Mouse (Mus musculus) stomach, embryonic 15.5 days (tissue): Measurements from ENCODE around the gene Kcne2. TPM values are rescaled to one million over a fixed set of nuclear protein-coding genes. Genes with fewer than 3 reads are reported as not detected.

Experiments used
- ATAC-seq: fragments of 200-750 bp; cut with Nextera tagmentation; 2 replicates; pipeline ENCODE4 v1.8.0; 2017; ENCODE audit warnings: low read depth, moderate number of reproducible peaks, moderate TSS enrichment; ENCODE audit not compliant: insufficient read depth, low FRiP score
- H3K27ac ChIP-seq: fragments of 300-500 bp; sonication (generic); 2 replicates; pipeline ENCODE4 v1.5.1; 2015; ENCODE audit warnings: mild to moderate bottlenecking, inconsistent platforms
- H3K27me3 ChIP-seq: fragments of 300-500 bp; sonication (generic); replicated peaks from 2 replicates; pipeline ENCODE4 v1.6.1; 2015; ENCODE audit warnings: inconsistent platforms
- H3K36me3 ChIP-seq: fragments of 300-500 bp; sonication (generic); 2 replicates; pipeline ENCODE4 v1.6.1; 2015; ENCODE audit warnings: inconsistent platforms
- H3K4me1 ChIP-seq: fragments of 300-500 bp; sonication (generic); 2 replicates; pipeline ENCODE4 v1.6.1; 2015; ENCODE audit warnings: inconsistent platforms
- H3K4me2 ChIP-seq: fragments of 300-500 bp; sonication (generic); 2 replicates; pipeline ENCODE4 v1.6.1; 2015; ENCODE audit warnings: mild to moderate bottlenecking, inconsistent platforms
- H3K4me3 ChIP-seq: fragments of 300-500 bp; sonication (generic); replicated peaks from 2 replicates; pipeline ENCODE4 v1.5.1; 2015; ENCODE audit warnings: inconsistent platforms
- H3K9ac ChIP-seq: fragments of 300-500 bp; sonication (generic); 2 replicates; pipeline ENCODE4 v1.6.1; 2015; ENCODE audit warnings: inconsistent platforms
- H3K9me3 ChIP-seq: fragments of 300-500 bp; sonication (generic); 2 replicates; pipeline ENCODE4 v1.6.1; 2016; ENCODE audit warnings: inconsistent platforms
- WGBS: fragments of 180-500 bp; shearing (Covaris S2); methylation state at CpG from one replicate; pipeline ENCODE4 v1.1.7; 2015; 5-methylcytosine and 5-hydroxymethylcytosine counted together
- polyA plus RNA-seq: library from polyadenylated mRNA; unstranded; fragments of >200 nt; fragmentation: Nextera tagmentation; extraction: Ambion mirVana; gene quantifications from 2 replicates; pipeline ENCODE4 v1.2.1, GENCODE M21; 2015

The Kcne2 gene
- polyA plus RNA-seq, 1 experiment from 2014 or later = 3.0 TPM

- no peak overlapping the region for H3K9ac ChIP-seq
- WGBS = 55% methylated on average over 13 of the region's 13 CpGs
- peaks cover 9% of the 10 kb centered on the region; the same call in 1 of the 2 replicates for H3K36me3 ChIP-seq
- H3K9me3 ChIP-seq = no peaks in the 10 kb centered on the region
- H3K27ac ChIP-seq = no peak overlapping the region
- H3K27me3 ChIP-seq = no peaks in the 10 kb centered on the region
- no peaks in the 10 kb centered on the region for H3K4me1 ChIP-seq
- no peak overlapping the region for H3K4me3 ChIP-seq
- ATAC-seq = no peak; the same call in 1 of the 2 replicates
- no peak overlapping the region for H3K4me2 ChIP-seq
Measured at GRCm38 (mm10) chr16:92313953-92314741, 22.0 kb downstream of the Kcne2 start.

GRCm38 (mm10) chr16:92316049-92316738, 24.0 kb downstream of the Kcne2 start:
- ATAC-seq = no peak
- Histone ChIP-seq H3K4me2 (no peak overlapping the region), H3K4me1 (no peaks in the 10 kb centered on the region), H3K4me3 (no peak overlapping the region), H3K27me3 (no peaks in the 10 kb centered on the region), H3K9me3 (no peaks in the 10 kb centered on the region), H3K36me3 (peaks cover 5% of the 10 kb centered on the region; the same call in 1 of the 2 replicates), H3K27ac (no peak overlapping the region), H3K9ac (no peak overlapping the region)
- 71% methylated on average over 7 of the region's 7 CpGs for WGBS

- no peaks in the 10 kb centered on the region for H3K9me3 ChIP-seq
- no peak overlapping the region for H3K27ac ChIP-seq
- no peak for ATAC-seq
Measured at GRCm38 (mm10) chr16:92319353-92320109, 27.3 kb downstream of the Kcne2 start.

GRCm38 (mm10) chr16:92320361-92320760, 28.2 kb downstream of the Kcne2 start:
- no peak for ATAC-seq
- Histone ChIP-seq H3K4me3 (no peak overlapping the region), H3K27me3 (no peaks in the 10 kb centered on the region), H3K9me3 (no peaks in the 10 kb centered on the region), H3K9ac (no peak overlapping the region), H3K4me1 (0 out of 2 replicates have a peak, but pooled peaks cover 2% of the 10 kb centered on the region), H3K27ac (no peak overlapping the region), H3K36me3 (no peaks in the 10 kb centered on the region), H3K4me2 (no peak overlapping the region)
- WGBS = 79% methylated on average over 3 of the region's 3 CpGs

More at GRCm38 (mm10) chr16:92319353-92320109, 27.3 kb downstream of the Kcne2 start:
- H3K4me2 ChIP-seq = no peak overlapping the region
- H3K36me3 ChIP-seq = no peaks in the 10 kb centered on the region
- WGBS = 58% methylated on average over 20 of the region's 20 CpGs
- no peak overlapping the region for H3K4me3 ChIP-seq
- no peaks in the 10 kb centered on the region for H3K27me3 ChIP-seq
- H3K4me1 ChIP-seq = 0 out of 2 replicates have a peak, but pooled peaks cover 2% of the 10 kb centered on the region
- H3K9ac ChIP-seq = no peak overlapping the region

- Histone ChIP-seq H3K27me3 (no peaks in the 10 kb centered on the region), H3K27ac (no peak within 1 kb of the TSS), H3K4me3 (no peak within 1 kb of the TSS), H3K4me1 (0 out of 2 replicates have a peak, but pooled peaks cover 2% of the 10 kb centered on the region), H3K9ac (no peak within 1 kb of the TSS), H3K4me2 (no peak within 1 kb of the TSS), H3K36me3 (no peaks in the 10 kb centered on the region), H3K9me3 (no peaks in the 10 kb centered on the region)
- ATAC-seq = no peak
- 90% methylated on average over 8 of the region's 8 CpGs for WGBS
Measured at GRCm38 (mm10) chr16:92321341-92321740, 29.2 kb downstream of the Kcne2 start, which contains the start of gene Fam243. TSS of gene Fam243 (minus strand) at chr16:92321441.

- H3K27me3 ChIP-seq = no peaks in the 10 kb centered on the region
- no peak for ATAC-seq
- 42% methylated on average over 7 of the region's 7 CpGs for WGBS
- no peaks in the 10 kb centered on the region for H3K36me3 ChIP-seq
- no peak overlapping the region for H3K4me3 ChIP-seq
- H3K27ac ChIP-seq = no peak overlapping the region
- no peaks in the 10 kb centered on the region for H3K9me3 ChIP-seq
- 0 out of 2 replicates have a peak, but pooled peaks cover 2% of the 10 kb centered on the region for H3K4me1 ChIP-seq
- no peak overlapping the region for H3K9ac ChIP-seq
- no peak overlapping the region for H3K4me2 ChIP-seq
Measured at GRCm38 (mm10) chr16:92324309-92325061, 32.3 kb downstream of the Kcne2 start.

GRCm38 (mm10) chr16:92325062-92325406, 32.8 kb downstream of the Kcne2 start:
- Histone ChIP-seq H3K4me2 (no peak overlapping the region), H3K36me3 (no peaks in the 10 kb centered on the region), H3K9ac (no peak overlapping the region), H3K4me3 (no peak overlapping the region), H3K4me1 (0 out of 2 replicates have a peak, but pooled peaks cover 2% of the 10 kb centered on the region), H3K27ac (no peak overlapping the region), H3K9me3 (no peaks in the 10 kb centered on the region), H3K27me3 (no peaks in the 10 kb centered on the region)
- no peak for ATAC-seq
- 53% methylated on average over 1 of the region's 1 CpGs for WGBS

- Histone ChIP-seq H3K36me3 (no peaks in the 10 kb centered on the region), H3K27ac (no peak overlapping the region), H3K27me3 (no peaks in the 10 kb centered on the region), H3K4me1 (0 out of 2 replicates have a peak, but pooled peaks cover 2% of the 10 kb centered on the region), H3K9ac (no peak overlapping the region), H3K4me3 (no peak overlapping the region), H3K9me3 (no peaks in the 10 kb centered on the region), H3K4me2 (no peak overlapping the region)
- 82% methylated on average over 10 of the region's 10 CpGs for WGBS
- no peak for ATAC-seq
Measured at GRCm38 (mm10) chr16:92327911-92328310, 35.7 kb downstream of the Kcne2 start.

GRCm38 (mm10) chr16:92330966-92331365, 38.8 kb downstream of the Kcne2 start:
- WGBS = 75% methylated on average over 5 of the region's 5 CpGs
- Histone ChIP-seq H3K4me3 (no peak overlapping the region), H3K4me2 (no peak overlapping the region), H3K9me3 (no peaks in the 10 kb centered on the region), H3K27ac (no peak overlapping the region), H3K9ac (no peak overlapping the region), H3K36me3 (no peaks in the 10 kb centered on the region), H3K4me1 (no peaks in the 10 kb centered on the region), H3K27me3 (no peaks in the 10 kb centered on the region)
- no peak for ATAC-seq

GRCm38 (mm10) chr16:92334600-92334999, 42.4 kb downstream of the Kcne2 start:
- Histone ChIP-seq H3K27me3 (no peaks in the 10 kb centered on the region), H3K9ac (no peak overlapping the region), H3K4me2 (no peak overlapping the region), H3K9me3 (no peaks in the 10 kb centered on the region), H3K27ac (no peak overlapping the region), H3K36me3 (no peaks in the 10 kb centered on the region), H3K4me3 (no peak overlapping the region), H3K4me1 (no peaks in the 10 kb centered on the region)
- WGBS = 57% methylated on average over 9 of the region's 9 CpGs
- no peak for ATAC-seq

GRCm38 (mm10) chr16:92336280-92336679, 44.1 kb downstream of the Kcne2 start:
- no peaks in the 10 kb centered on the region for H3K27me3 ChIP-seq
- no peak overlapping the region for H3K4me3 ChIP-seq
- H3K4me2 ChIP-seq = peak overlapping the region; percentile 27; the same call in 1 of the 2 replicates
- no peak overlapping the region for H3K27ac ChIP-seq
- 6% methylated on average over 9 of the region's 9 CpGs for WGBS
- ATAC-seq = peak; percentile 34; the same call in 1 of the 2 replicates
- H3K9me3 ChIP-seq = no peaks in the 10 kb centered on the region
- H3K9ac ChIP-seq = no peak overlapping the region
- no peaks in the 10 kb centered on the region for H3K36me3 ChIP-seq
- H3K4me1 ChIP-seq = no peaks in the 10 kb centered on the region
